Mouse (Mus musculus): ENCODE results near the gene Cwc27. TPM values are rescaled to one million over a fixed set of nuclear protein-coding genes. Genes with fewer than 3 reads are reported as not detected.

The Cwc27 gene
- polyA plus RNA-seq (2021), result 27.1 TPM

DNA sequence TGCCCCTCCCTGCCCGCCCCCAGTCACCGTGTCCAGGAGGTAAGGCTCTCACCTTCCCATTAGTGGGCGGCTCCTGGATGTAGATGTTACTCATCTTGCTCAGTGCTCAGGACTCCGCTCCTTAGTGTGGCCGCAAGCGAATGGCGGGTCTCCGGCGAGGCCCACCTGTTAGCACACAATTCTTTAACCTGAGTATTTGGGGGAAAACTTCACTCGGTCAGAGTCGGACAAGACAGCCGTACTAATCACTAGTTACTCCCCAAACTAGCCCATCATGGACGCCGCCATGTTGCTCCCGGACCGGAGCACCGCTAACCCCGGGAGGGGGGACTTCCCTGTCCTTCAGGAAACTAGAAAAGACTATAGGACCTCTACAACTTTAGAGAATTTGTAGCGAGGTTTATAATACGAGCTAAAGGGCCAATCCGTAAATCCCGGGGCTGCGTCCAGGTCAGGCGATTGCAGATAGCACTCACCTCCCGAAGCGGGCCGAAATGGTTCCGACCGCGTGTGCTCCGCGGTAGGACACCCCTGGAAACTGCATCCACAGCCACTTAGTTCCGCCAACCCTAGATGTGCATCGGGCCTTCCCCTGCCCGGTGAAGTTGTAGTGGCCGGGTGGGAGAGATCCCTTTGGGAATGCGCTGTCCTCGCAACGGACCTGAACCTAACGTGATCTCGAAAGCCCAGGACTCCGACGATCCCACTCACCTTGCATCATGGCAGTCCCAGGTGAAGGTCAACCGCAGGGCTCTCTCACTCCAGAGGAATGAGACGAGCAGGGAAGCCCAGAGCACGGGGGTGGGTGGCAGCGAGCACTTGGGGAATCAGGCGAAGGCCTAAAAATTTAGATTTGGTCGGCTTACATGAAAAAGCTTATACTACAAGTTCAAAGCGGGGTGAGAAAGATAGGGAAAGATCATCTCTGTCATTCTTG, at the start of gene Cwc27:
Gene Cwc27, minus strand, starts transcription at position 508 of the 937 bp plus-strand sequence.
- ATAC-seq, result peak; percentile 89
- in situ Hi-C loops (cut with MboI; ENCODE audit: low pct_unique_long_range_greater_than_20kb), result no loop called here
- CTCF ChIA-PET, result no interaction called here
- DNase-seq (ENCODE audit: low read depth, low spot score), result peak; percentile 70
- POLR2A ChIA-PET, result no interaction called here
- H3K27me3 ChIP-seq, result no peaks in the 10 kb centered on the region
- TF ChIP-seq CTCF (IDR thresholded peaks at IDR 0.05), result no peak

- DNase-seq (ENCODE audit: low read depth, low spot score) (no peak), ATAC-seq (no peak)
- peaks cover 15% of the 10 kb centered on the region for H3K27me3 ChIP-seq
- TF ChIP-seq CTCF (IDR thresholded peaks at IDR 0.05), result no peak
- in situ Hi-C loops (cut with MboI; ENCODE audit: low pct_unique_long_range_greater_than_20kb), result no loop called here
- ChIA-PET CTCF (no interaction called here), POLR2A (no interaction called here)
Measured at GRCm38 (mm10) chr13:104866726-104867125, 49.8 kb upstream of the Cwc27 start.

DNA sequence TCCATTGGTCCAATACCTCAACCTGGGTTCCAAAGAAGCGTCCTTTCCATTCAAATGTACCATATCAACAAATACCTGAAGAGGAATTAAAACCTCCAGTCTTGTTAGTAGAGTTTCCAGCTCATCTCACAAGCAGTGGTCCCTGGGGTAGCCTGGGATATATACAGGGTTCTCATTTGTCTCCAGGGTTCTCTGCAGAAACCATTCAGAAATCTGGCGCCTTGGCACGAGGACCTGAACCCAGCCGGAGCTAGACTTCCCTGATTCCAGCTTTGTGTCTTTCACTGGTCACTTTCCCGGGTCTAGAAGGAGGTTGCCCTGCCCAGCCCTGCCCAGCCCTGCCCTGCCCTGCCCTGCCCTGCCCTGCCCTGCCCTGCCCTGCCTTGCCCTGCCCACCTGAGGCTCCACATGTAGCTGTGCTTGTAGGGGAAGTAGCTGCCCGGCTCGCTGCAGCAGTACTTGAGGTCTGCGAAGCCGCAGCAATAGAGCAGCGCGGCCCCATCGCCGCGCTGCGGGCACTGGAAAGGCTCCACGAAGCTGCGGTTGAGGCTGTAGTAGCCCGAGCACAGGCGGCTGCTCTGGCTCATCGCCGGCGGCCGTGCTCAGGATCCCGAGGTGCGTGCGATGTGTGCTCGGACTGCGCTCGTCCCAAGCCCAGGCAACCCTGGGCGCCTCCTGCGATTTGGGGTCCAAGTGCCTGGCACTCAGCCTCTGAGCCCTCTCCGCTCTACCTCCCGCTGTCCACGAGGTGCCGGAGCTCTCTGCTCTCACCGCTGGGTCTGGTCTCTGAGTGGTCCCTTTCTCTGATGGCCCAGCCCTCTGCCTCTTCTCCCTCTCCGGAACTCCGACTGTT, 46.4 kb upstream of the Cwc27 start, which contains the start of gene Shisal2b:
Gene Shisal2b, minus strand, starts transcription at position 767 of the 853 bp plus-strand sequence.
- POLR2A ChIA-PET, result no interaction called here
- H3K27me3 ChIP-seq, result peaks cover 21% of the 10 kb centered on the region
- CTCF ChIA-PET, result interaction anchor here (1.5 kb wide), 1 partner anchor 8 kb away, joined by 5 read pairs; no protein-coding TSS in a partner anchor
- in situ Hi-C loops (cut with MboI; ENCODE audit: low pct_unique_long_range_greater_than_20kb), result no loop called here
- no peak for TF ChIP-seq CTCF (IDR thresholded peaks at IDR 0.05)
- ATAC-seq (peak; percentile 74), DNase-seq (ENCODE audit: low read depth, low spot score) (no peak)

GRCm38 (mm10) chr13:104853645-104854044, 36.7 kb upstream of the Cwc27 start:
- CTCF ChIA-PET, result no interaction called here
- POLR2A ChIA-PET, result no interaction called here

GRCm38 (mm10) chr13:104843295-104844089, 26.6 kb upstream of the Cwc27 start:
- ChIA-PET POLR2A (no interaction called here), CTCF (interaction anchor here (1.2 kb wide), 1 partner anchor 38 kb away, joined by 3 read pairs; no protein-coding TSS in a partner anchor)
- H3K27me3 ChIP-seq, result no peaks in the 10 kb centered on the region
- no peak for TF ChIP-seq CTCF (IDR thresholded peaks at IDR 0.05)
- DNase-seq (ENCODE audit: low read depth, low spot score), result no peak
- in situ Hi-C loops (cut with MboI; ENCODE audit: low pct_unique_long_range_greater_than_20kb), result no loop called here
- no peak for ATAC-seq

More at GRCm38 (mm10) chr13:104853645-104854044, 36.7 kb upstream of the Cwc27 start:
- DNase-seq (ENCODE audit: low read depth, low spot score), result no peak
- ATAC-seq, result no peak
- in situ Hi-C loops (cut with MboI; ENCODE audit: low pct_unique_long_range_greater_than_20kb), result no loop called here
- no peak for TF ChIP-seq CTCF (IDR thresholded peaks at IDR 0.05)
- peaks cover 29% of the 10 kb centered on the region for H3K27me3 ChIP-seq

GRCm38 (mm10) chr13:104841937-104842336, 25.0 kb upstream of the Cwc27 start:
- CTCF ChIA-PET, result interaction anchor here (1.0 to 1.1 kb wide), 2 partner anchors 10 to 23 kb away, joined by 3 read pairs; no protein-coding TSS in a partner anchor
- no peaks in the 10 kb centered on the region for H3K27me3 ChIP-seq
- DNase-seq (ENCODE audit: low read depth, low spot score) (no peak), ATAC-seq (no peak)
- TF ChIP-seq CTCF (IDR thresholded peaks at IDR 0.05), result no peak
- in situ Hi-C loops (cut with MboI; ENCODE audit: low pct_unique_long_range_greater_than_20kb), result no loop called here
- POLR2A ChIA-PET, result no interaction called here

DNA sequence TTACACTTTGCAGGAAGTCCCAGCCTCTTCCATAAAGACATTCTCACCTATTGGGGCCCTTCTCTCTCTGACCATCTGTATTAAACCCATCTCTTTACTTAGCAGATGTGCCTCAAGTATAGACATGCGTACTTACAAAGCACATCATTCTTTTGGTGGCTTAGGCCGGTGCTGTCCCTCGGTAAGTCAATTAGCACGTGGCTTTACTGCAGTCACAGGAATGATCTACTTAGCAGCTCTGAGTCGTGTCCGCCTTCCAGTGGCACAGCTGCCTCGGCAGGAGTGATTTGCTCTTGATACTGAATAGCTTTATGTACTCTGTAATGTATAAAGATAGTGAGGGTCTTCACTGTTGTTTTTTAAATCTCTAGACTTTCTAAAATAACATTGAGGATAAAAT, 20.7 kb upstream of the Cwc27 start:
- TF ChIP-seq CTCF (IDR thresholded peaks at IDR 0.05), result no peak
- ATAC-seq (no peak), DNase-seq (ENCODE audit: low read depth, low spot score) (no peak)
- ChIA-PET POLR2A (interaction anchor here (0.6 kb wide), 1 partner anchor 27 kb away, joined by 3 read pairs; no protein-coding TSS in a partner anchor), CTCF (no interaction called here)
- in situ Hi-C loops (cut with MboI; ENCODE audit: low pct_unique_long_range_greater_than_20kb), result no loop called here
- no peaks in the 10 kb centered on the region for H3K27me3 ChIP-seq

GRCm38 (mm10) chr13:104832811-104833210, 15.9 kb upstream of the Cwc27 start:
- CTCF ChIA-PET, result interaction anchor here (0.8 kb wide), 1 partner anchor 12 kb away, joined by 3 read pairs; no protein-coding TSS in a partner anchor
- ATAC-seq (no peak), DNase-seq (ENCODE audit: low read depth, low spot score) (no peak)
- no peaks in the 10 kb centered on the region for H3K27me3 ChIP-seq
- in situ Hi-C loops (cut with MboI; ENCODE audit: low pct_unique_long_range_greater_than_20kb), result no loop called here
- TF ChIP-seq CTCF (IDR thresholded peaks at IDR 0.05), result no peak
- POLR2A ChIA-PET, result no interaction called here

DNA sequence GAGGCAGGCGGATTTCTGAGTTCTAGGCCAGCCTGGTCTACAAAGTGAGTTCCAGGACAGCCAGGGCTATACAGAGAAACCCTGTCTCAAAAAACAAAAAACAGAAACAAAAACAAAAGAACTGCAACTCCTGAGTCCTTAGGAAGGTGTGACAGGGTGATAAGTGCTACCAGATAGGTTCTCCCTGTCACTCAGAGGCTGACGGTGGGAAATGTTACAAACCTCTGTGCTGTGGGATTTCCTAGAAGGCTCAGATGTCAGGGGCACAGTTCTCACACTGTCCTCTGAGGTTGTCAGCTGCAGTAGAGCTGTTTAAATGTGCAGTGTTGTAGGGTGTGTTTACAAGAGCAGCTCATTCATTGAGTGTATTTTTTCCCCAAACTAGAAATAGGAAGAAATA, 8.5 kb upstream of the Cwc27 start:
- TF ChIP-seq CTCF (IDR thresholded peaks at IDR 0.05), result no peak
- DNase-seq (ENCODE audit: low read depth, low spot score) (no peak), ATAC-seq (no peak)
- ChIA-PET POLR2A (no interaction called here), CTCF (interaction anchor here (1.0 to 1.3 kb wide), 2 partner anchors 16 to 69 kb away, joined by 3 read pairs; no protein-coding TSS in a partner anchor)
- in situ Hi-C loops (cut with MboI; ENCODE audit: low pct_unique_long_range_greater_than_20kb), result no loop called here
- no peaks in the 10 kb centered on the region for H3K27me3 ChIP-seq

GRCm38 (mm10) chr13:104822411-104822838, 5.5 kb upstream of the Cwc27 start:
- DNase-seq (ENCODE audit: low read depth, low spot score), result no peak
- CTCF ChIA-PET, result no interaction called here
- in situ Hi-C loops (cut with MboI; ENCODE audit: low pct_unique_long_range_greater_than_20kb), result no loop called here
- no peak for ATAC-seq
- no peaks in the 10 kb centered on the region for H3K27me3 ChIP-seq
- POLR2A ChIA-PET, result no interaction called here
- TF ChIP-seq CTCF (IDR thresholded peaks at IDR 0.05), result no peak

Measured in Patski (cell line).